Mouse (Mus musculus) embryonic facial prominence, embryonic 12.5 days (tissue): Measurements from ENCODE around the gene Stx12. TPM values are rescaled to one million over a fixed set of nuclear protein-coding genes. Genes with fewer than 3 reads are reported as not detected.

Source experiments
- ATAC-seq: fragments of 200-750 bp; cut with Nextera tagmentation; 2 replicates; pipeline ENCODE4 v1.8.0; 2017; ENCODE audit not compliant: insufficient number of reproducible peaks, insufficient read depth, low FRiP score, low TSS enrichment
- H3K27ac ChIP-seq: fragments of 300-500 bp; sonication (generic); 2 replicates; pipeline ENCODE4 v1.5.1; 2016; ENCODE audit warnings: mild to moderate bottlenecking
- H3K27me3 ChIP-seq: fragments of 300-500 bp; sonication (generic); 2 replicates; pipeline ENCODE4 v1.6.1; 2016; ENCODE audit warnings: mild to moderate bottlenecking, moderate library complexity
- H3K36me3 ChIP-seq: fragments of 300-500 bp; sonication (generic); 2 replicates; pipeline ENCODE4 v1.6.1; 2016; ENCODE audit warnings: mild to moderate bottlenecking
- H3K4me1 ChIP-seq: fragments of 300-500 bp; sonication (generic); 2 replicates; pipeline ENCODE4 v1.6.1; 2016
- H3K4me2 ChIP-seq: fragments of 300-500 bp; sonication (generic); replicated peaks from 2 replicates; pipeline ENCODE4 v1.6.1; 2016; ENCODE audit warnings: mild to moderate bottlenecking, moderate library complexity
- H3K4me3 ChIP-seq: fragments of 300-500 bp; sonication (generic); 2 replicates; pipeline ENCODE4 v1.5.1; 2016; ENCODE audit warnings: mild to moderate bottlenecking
- H3K9ac ChIP-seq: fragments of 300-500 bp; sonication (generic); 2 replicates; pipeline ENCODE4 v1.6.1; 2016; ENCODE audit warnings: mild to moderate bottlenecking, moderate library complexity
- H3K9me3 ChIP-seq: fragments of 300-500 bp; sonication (generic); 2 replicates; pipeline ENCODE4 v1.6.1; 2016; ENCODE audit warnings: mild to moderate bottlenecking, moderate library complexity
- WGBS: fragments of 180-500 bp; shearing (Covaris S2); methylation state at CpG from one replicate; pipeline ENCODE4 v1.1.7; 2016; 5-methylcytosine and 5-hydroxymethylcytosine counted together
- polyA plus RNA-seq: library from polyadenylated mRNA; unstranded; fragments of >200 nt; fragmentation: Nextera tagmentation; extraction: Ambion mirVana; gene quantifications from 2 replicates; pipeline ENCODE4 v1.2.1, GENCODE M21; 2016

Stx12 gene
- polyA plus RNA-seq, 1 experiment from 2014 or later, result 69.6 TPM

DNA sequence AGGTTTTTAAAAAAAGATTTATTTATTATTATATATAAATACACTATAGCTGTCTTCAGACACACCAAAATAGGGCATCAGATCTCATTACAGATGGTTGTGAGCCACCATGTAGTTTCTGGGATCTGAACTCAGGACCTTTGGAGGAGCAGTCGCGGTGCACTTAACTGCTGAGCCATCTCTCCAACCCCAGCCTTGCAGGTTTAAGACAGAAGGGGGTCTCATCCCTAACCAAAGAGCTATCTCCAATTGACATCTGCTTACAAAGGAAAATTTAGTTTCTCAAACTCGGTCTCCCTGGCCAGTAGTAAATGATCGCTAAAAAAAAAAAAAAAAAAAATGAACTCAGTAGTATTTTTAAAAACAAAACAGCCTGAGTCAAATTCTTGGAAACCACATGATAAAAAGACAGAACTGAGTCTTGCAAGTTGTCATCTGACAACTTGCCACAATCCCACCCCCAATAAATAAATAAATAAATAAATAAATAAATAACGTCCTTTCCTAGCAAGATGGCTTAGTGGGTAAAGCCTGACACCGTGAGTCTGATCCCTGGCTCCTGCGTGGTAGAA lies 77.6 kb downstream of the Stx12 start:
- Histone ChIP-seq H3K9me3 (no peaks in the 10 kb centered on the region), H3K27me3 (no peaks in the 10 kb centered on the region), H3K27ac (no peak overlapping the region), H3K4me1 (no peaks in the 10 kb centered on the region), H3K36me3 (no peaks in the 10 kb centered on the region), H3K4me3 (no peak overlapping the region), H3K4me2 (no peak overlapping the region), H3K9ac (no peak overlapping the region)
- WGBS, result 84% methylated on average over 7 of the region's 7 CpGs
- ATAC-seq, result no peak

GRCm38 (mm10) chr4:132805599-132806197 lies 78.6 kb downstream of the Stx12 start:
- no peaks in the 10 kb centered on the region for H3K36me3 ChIP-seq
- H3K9ac ChIP-seq, result no peak overlapping the region
- H3K27ac ChIP-seq, result no peak overlapping the region
- no peaks in the 10 kb centered on the region for H3K9me3 ChIP-seq
- ATAC-seq, result no peak
- H3K4me1 ChIP-seq, result no peaks in the 10 kb centered on the region
- H3K4me3 ChIP-seq, result no peak overlapping the region
- H3K27me3 ChIP-seq, result no peaks in the 10 kb centered on the region
- WGBS, result 85% methylated on average over 12 of the region's 12 CpGs
- no peak overlapping the region for H3K4me2 ChIP-seq

GRCm38 (mm10) chr4:132805146-132805545 lies 79.2 kb downstream of the Stx12 start:
- Histone ChIP-seq H3K4me2 (no peak overlapping the region), H3K9ac (no peak overlapping the region), H3K4me3 (no peak overlapping the region), H3K27ac (no peak overlapping the region), H3K27me3 (no peaks in the 10 kb centered on the region), H3K9me3 (no peaks in the 10 kb centered on the region), H3K4me1 (no peaks in the 10 kb centered on the region), H3K36me3 (no peaks in the 10 kb centered on the region)
- no peak for ATAC-seq
- 79% methylated on average over 5 of the region's 5 CpGs for WGBS

DNA sequence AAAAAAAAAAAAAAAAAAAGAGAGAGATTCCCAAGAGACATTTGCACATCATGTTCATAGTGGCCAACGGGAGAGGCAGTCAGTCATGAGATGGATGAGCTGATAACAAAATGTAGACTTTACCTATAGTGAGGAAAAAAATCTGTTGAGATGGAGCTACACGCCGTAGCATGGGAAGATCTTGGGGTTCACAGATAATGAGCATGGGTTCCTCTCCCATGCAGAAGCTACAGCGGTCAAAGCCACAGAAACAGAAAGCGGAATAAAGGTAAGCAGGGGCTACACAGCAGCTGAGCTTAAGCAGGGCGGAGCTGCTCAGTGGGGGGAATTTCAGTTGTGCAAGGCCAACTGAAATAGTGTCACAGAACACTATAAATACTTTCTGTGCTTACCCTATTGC lies 80.0 kb downstream of the Stx12 start:
- H3K9ac ChIP-seq, result no peak overlapping the region
- H3K4me1 ChIP-seq, result no peaks in the 10 kb centered on the region
- H3K4me3 ChIP-seq, result no peak overlapping the region
- H3K4me2 ChIP-seq, result no peak overlapping the region
- no peak overlapping the region for H3K27ac ChIP-seq
- WGBS, result 90% methylated on average over 6 of the region's 6 CpGs
- no peaks in the 10 kb centered on the region for H3K9me3 ChIP-seq
- no peak for ATAC-seq
- H3K36me3 ChIP-seq, result no peaks in the 10 kb centered on the region
- H3K27me3 ChIP-seq, result no peaks in the 10 kb centered on the region

- Histone ChIP-seq H3K4me3 (no peak overlapping the region), H3K4me1 (no peaks in the 10 kb centered on the region), H3K4me2 (no peak overlapping the region), H3K27ac (no peak overlapping the region), H3K36me3 (no peaks in the 10 kb centered on the region), H3K9me3 (no peaks in the 10 kb centered on the region), H3K27me3 (no peaks in the 10 kb centered on the region), H3K9ac (no peak overlapping the region)
- no peak for ATAC-seq
- 96% methylated on average over 7 of the region's 7 CpGs for WGBS
Observed at GRCm38 (mm10) chr4:132803876-132804275, 80.4 kb downstream of the Stx12 start.

Other genes starting within 250 kb of the Stx12 start
- gene Eya3, start 245.5 kb downstream of the Stx12 start, polyA plus RNA-seq, result 35.8 and 36.0 TPM in 2 replicates
- 6.6 and 7.1 TPM in 2 replicates for gene Xkr8, start 152.0 kb downstream of the Stx12 start, polyA plus RNA-seq
- 3.9 and 4.2 TPM in 2 replicates for gene Smpdl3b, start 127.3 kb downstream of the Stx12 start, polyA plus RNA-seq
- gene Rpa2, start 116.2 kb downstream of the Stx12 start, polyA plus RNA-seq, result 133 and 138 TPM in 2 replicates
- 0.59 and 0.72 TPM in 2 replicates for gene Themis2, start 88.1 kb downstream of the Stx12 start, polyA plus RNA-seq
- gene Ppp1r8, start 41.3 kb downstream of the Stx12 start, polyA plus RNA-seq, result 58.6 and 63.2 TPM in 2 replicates
- gene Fam76a, start 38.0 kb upstream of the Stx12 start, polyA plus RNA-seq, result 37.7 and 40.9 TPM in 2 replicates
- 0.29 and 0.39 TPM in 2 replicates for gene Fgr, start 89.6 kb upstream of the Stx12 start, polyA plus RNA-seq
- 12.7 and 14.6 TPM in 2 replicates for gene Ahdc1, start 126.8 kb upstream of the Stx12 start, polyA plus RNA-seq
- 78.8 and 88.4 TPM in 2 replicates for gene Wasf2, start 246.0 kb upstream of the Stx12 start, polyA plus RNA-seq